Mouse (Mus musculus) kidney, adult 11 months (tissue): Measurements from ENCODE around the gene Kif1bp.
"Not testable (repeated sequence)": the region's sequence is repeated elsewhere in the genome, so short reads cannot be mapped to it uniquely, and the experiment has no call there.

Experiments
- DNase-seq: peaks from one replicate; pipeline ENCODE4 v3.0.0; 2022

Kif1bp gene

DNA sequence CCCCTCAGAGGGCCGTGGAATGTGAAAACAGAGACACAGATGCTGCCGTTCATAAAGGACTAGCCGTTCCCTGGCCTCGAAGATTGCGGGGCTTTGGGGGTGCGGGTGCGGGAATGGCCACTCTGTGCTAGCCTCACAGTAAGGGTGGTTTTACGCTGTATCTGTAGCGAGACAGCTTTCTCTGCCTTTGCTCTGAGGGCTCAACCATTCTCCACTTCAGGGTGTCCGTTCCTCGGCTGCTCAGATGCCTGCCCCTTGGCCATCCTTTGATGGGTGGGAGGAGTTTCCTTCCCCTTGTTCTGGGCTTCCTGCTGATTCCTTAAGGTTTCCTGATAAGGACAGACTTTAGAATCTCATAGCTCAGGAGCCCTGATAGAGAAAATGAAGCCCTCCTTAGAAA, 69.8 kb downstream of the Kif1bp start:
- DNase-seq: peak; percentile 52

DNA sequence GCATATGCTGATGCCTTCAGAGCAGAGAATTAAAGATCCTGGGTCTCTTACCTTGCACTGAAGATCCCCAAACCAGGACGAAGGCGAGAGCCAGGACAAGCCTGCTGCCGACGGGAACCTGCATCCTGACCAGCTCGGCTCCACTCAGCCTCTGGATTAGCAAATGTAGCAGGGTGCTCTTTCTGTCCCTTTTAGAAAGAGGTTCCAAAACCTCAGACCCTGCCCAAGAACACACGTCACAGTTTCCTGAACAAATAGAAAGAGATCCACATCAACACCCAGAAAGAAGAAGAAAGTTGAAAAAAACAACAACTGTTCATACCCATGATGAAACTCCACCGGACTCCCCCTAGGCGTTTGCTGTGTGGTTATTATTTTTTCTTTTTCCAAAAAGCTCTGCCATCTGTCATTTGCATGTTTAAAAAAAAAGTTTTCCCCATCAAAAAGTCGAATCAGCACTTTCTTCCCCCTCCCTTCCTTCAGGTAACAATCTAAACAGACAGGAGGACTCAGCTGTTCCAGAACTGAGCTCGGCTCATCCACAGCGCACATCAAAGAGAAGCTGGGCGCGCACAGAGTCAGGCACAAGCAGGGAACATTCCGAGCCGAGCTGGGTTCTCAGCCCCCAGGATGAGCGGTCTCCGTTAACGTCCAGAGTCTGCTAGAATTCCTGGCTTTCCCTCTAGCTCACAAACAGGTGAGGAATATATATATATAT, 70.5 kb downstream of the Kif1bp start:
- DNase-seq: peak; percentile 56

DNA sequence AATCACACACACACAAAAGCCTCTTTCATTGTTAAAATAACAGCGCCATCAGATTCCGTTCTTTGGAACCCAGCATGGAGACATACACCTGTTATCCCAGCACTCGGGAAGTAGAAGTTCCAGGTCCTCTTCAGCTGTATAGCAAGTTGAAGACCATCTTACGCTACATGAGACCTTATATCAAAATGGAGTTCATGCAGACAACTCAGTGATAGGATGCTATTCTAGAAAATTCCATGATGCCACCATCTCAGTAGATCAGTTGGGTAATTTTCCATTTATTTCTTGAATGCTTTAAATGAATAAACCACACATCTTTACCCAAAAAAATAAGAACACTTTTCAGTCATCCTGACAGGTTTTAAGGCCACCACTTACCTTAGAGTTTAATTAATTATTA, 71.2 kb downstream of the Kif1bp start:
- DNase-seq: no peak

DNA sequence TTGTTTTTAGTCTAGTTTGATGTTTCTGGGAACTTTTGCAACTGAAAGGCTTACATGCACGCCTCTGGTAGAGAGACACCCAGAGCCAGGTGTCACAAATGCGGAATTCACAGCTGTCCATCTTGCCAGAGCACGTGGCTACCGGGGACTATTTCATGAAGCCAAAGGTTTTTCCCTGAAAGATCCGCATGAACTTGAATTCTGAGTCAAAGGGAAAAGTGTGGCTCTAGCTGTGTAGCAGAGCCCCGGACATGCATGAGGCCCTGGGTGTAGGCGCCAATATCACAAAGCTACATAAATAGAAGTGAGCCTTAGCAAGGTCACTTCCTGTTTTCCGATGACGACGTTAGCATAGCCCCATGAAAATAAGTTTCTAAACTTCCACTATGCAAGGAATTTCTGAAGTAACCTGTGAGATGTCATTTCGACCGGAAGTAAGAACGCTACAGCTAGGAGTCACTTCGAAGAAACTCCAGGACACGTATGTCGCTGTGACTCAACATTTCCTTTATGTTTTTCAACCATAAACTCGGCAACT, 72.2 kb downstream of the Kif1bp start:
- no peak for DNase-seq

DNA sequence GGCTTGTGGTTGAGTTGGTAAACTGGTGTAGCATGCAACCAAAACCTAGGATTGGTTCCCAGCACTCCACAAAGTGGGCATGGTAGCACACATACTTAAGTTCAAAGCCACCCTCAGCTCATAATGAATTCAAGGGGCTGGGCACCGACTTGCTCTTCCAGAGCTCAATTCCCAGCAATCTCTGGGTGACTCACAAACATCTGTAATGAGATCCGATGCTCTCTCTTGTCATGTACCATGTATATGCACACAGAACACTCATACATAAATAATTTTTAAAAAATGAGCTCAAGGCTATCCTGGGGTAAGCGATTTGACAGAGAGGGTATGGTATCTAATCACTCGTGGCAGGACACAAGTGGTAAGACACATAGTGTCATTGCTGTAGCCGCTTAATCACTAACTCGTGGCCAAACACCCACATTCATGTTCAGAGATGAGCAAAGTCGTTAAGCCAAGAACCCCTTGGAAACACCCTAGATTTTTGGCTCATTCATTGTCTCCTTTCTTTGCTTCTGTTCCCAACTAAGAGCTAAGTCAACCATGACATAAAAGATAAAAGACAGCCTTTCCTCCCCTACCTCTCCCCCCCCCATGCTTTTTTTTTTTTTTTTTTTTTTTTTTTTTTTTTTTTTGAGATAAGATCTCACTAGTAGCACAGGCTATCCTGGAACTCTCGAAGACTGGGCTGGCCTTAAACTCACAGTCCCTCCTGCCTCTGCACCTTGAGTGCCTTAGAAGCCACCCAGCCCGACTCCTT, 72.9 kb downstream of the Kif1bp start:
- DNase-seq: no peak

DNA sequence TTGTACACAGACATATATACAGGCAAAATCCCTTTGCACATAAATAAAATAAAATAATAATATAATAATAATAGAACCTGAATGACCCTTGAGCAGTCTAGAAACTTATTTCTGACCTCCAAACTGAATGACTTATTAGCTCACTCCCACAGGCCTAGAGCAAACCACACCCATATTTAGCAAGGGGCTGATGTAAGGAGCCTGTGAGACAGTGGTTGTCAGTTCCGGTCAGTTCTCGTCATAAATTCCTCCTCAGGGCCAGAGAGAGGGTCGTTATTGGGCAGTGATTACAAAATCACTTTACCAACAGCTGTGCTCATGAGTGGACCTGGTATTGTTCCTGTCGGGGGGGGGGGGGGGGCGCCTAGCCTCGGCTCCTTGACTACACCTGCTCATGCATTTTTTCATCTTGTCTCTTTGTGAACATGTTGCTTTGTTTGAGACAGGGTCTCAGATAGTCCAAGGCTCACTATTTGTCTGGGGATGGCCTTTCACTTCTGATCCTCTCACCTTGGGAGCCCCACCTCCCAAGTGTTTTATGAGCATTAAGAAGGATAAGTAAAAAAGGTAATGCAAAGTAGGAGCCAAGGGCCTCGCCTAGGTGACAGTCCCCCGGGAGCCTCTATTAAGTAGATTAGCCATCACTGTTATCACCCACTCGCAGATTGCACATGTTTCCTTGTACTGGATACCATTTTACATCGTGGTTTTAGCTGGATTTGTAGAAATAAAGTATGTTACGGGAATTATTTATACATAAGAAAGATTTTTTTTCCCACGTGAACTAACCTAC, 74.2 kb downstream of the Kif1bp start:
- no peak for DNase-seq

DNA sequence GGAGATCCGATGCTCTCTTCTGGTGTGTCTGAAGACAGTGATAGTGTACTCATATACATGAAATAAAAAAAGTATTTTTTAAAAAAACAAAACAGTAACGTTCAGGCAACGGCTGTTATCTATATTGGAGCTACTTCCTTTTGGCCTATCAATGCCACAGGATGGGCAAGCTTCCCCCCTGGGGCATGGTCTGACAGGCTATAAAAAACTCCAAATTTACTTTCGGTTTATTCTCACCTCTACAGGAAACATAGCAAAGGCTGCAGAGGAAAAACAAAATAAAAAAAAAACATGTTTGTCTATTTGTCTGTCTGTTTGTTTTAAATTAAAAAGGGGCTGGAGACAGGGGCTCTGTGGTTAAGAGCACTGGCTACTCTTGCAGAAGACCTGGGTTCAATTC, 74.9 kb downstream of the Kif1bp start:
- DNase-seq: no peak

DNA sequence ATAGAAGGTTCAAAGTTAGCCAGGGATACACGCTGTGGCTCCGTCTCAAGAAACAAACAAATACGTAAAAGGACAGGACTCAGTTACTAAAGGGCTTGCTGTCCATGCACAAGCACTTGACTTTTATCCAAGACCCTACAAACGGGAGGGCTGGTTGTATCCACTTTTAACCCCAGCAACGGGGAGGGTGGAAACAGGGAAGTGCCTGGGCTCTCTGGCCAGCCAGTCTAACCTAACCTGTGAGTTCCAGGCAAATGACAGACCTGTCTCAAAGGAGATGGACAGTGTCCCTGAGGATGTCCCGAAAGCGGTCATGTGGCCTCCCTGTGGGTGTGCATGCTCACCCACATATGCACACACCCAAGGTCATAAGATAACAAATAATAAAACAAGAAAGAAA, 76.3 kb downstream of the Kif1bp start:
- no peak for DNase-seq

DNA sequence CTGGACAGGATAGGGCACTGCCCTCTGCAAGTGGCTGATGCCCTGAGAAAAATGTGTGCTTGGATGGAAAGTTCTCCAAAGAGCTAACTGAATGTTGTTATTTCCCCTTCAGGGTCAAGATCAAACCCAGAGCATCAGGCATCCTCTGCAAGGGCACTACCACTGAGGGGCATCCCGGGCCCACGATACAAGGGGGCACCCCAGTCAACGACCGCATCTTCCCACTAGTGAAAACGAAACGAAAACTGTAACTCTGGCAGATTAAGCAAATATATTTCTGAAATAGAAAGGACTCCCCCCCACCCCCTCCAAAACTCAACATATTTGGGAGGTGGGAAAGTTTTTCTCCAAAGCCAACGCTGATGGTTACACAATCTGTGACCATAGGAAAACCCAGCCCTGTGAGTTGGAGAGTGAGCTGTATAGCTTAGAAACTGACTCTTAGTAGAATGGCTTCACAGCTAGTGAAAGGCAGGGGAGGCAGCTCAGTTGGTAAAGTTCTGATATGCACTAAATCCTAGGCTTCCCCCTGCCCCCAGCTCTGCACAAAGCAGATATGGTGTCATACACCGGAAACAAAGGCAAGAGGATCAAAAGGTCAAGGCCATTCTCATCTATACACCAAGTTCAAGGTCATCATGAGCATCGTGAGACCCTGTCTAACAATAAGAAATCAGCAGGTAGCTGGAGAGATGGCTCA, 77.2 kb downstream of the Kif1bp start:
- no peak for DNase-seq

DNA sequence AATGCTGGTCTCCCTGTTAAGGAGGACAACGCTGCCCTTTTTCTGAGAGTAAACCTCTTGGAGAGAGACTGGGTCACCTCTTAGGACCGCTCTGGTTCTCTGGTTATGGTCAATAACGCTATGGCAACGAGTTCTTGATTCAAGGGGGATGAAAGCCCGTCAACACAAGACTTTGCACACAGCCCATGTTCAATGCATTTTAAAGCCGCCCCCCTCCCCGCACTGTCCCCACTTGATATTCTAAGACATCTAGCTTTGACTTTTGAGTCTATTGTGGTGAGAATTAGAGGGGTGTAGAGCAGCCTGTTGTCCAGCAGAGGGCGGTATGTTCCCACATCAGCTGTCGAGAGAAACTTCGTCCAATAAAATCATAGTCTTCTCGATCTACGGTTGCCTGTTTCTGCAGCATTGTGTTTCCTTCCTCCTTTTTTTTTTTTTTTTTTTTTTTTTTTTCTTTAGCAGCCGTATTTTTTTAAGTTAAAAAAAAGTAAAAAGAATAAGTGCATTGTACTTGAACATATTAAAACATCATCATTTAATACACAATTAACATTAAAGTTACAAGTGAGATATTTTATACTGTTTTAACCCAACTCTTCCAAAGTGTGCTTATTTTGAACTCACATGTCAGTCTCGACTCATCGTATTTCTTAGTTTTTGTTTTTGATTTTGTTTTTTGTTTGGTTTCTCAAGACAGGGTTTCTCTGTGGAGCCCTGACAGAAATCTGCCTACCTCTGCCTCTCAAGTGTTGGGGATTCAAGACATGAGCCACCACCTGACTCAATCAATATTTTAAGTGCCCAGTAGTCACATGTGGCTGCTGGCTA, 78.0 kb downstream of the Kif1bp start:
- no peak for DNase-seq

DNA sequence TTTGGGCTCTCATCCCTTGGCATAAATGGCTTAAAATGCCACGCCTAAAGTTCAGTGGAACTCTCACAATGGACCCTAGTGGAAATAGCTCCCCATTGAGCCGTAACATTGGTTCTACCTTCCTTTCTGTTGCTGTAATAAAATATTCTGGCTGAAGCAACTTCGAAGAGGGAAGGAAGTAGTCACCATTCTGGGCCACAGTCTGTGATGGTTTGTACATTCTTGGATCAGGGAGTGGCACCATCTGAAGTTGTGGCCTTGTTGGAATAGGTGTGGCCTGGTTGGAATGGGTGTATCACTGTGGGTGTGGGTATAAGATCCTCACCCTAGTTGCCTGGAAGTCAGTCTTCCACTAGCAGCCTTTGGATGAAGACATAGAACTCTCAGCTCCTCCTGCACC, 86.6 kb downstream of the Kif1bp start:
- DNase-seq: not testable (repeated sequence)
